Mouse (Mus musculus) left cerebral cortex, postnatal 10 days (tissue): ENCODE measurements at regions not wholly inside any gene's neighbourhood (a gene's known extent, or its start where the extent isn't known, plus 50 kb on each side); places are given as distances from the start of the nearest gene placed in this dataset.

Experiments used
- DNase-seq, 2 experiments: peaks; one replicate each; pipeline ENCODE4 v3.0.0; 2021 to 2022; ENCODE audit warnings: low spot score in 2 of 2, mixed read lengths in 1 of 2; ENCODE audit errors: extremely low spot score in 1 of 2
- intact Hi-C: fragments of 180-260 bp; cut with DNase I; formaldehyde crosslinking; loops from one replicate; pipeline ENCODE4 v1.15.1; 2025

DNA sequence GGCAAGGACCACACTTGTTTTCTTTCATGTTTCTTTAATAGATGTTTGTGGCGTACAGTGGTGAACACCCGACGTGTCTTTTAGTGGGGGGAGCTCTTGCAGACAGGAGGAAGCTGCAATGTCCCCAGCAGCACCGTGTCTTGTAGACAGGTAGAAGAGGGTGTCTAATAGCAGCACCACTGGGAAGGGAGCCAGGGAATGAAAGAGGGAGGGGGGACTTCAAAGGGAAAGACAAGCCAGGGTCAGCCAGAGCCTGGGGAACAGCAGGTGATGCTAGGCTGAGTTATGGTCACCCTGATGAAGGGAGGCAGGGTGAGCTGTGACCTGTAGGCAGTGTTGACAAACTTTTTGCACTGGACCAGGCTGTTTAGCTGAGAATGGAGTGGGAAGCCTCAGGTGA lies 96.4 kb upstream of the Bach2 start:
- intact Hi-C loops = no loop called here
- no peak for DNase-seq

DNA sequence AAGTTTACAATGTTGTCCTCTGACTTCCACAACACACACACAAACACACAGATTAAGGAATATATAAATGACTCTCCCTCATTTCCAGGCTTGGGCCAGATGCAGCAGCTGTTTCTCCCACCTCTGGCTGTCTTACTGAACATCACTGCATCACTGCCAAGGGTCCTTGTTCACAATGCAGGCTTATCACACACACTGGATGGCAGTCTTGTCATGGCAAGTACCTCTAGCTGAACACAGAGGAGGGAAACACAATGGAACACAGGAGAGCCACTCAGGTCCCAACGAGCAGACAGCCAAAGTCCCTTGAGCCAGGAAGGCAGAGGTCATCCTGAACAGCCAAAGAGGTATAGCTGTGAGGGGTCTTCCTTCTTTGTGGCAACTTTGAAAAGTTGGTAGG lies 91.5 kb upstream of the Bach2 start:
- DNase-seq = no peak
- intact Hi-C loops = no loop called here

DNA sequence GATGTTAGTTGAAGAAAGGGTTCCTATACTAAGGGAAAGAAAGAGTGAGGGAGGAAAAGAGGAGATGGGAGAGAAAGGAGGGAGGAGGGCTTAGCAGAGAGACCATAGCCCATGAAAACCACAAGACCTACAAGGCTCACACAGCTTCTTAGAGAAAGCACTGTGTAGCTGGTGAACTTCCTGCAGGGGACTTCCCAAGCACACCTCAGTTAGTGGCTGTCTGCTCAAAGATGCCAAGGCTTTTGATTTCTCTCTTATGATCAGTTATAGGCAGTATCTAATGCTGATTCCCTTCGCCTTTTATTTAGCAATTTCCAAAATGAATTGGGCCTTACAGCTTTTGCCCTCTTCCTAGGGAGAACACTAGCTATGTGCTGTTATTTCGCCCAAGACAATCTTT lies 90.0 kb upstream of the Bach2 start:
- intact Hi-C loops = no loop called here
- DNase-seq = no peak

DNA sequence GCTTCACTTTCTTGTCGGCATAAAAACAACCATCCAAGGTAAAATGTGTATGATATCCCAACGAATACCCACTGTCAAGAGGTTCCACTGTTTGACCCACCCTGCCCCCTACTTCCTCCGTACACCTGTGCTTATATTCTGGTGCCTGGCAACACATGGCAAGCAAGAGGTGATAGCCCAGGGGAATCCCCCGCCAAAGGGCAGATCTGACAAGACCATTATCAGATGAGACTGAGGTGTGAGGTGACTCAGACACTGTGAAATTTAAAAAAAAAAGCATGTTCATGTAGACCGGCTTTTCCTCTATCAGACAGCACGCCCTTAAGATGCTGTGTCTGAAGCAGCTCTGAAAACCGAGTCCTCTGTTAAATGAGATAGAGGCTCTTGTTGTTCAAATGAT lies 89.4 kb upstream of the Bach2 start:
- DNase-seq = no peak
- intact Hi-C loops = no loop called here

DNA sequence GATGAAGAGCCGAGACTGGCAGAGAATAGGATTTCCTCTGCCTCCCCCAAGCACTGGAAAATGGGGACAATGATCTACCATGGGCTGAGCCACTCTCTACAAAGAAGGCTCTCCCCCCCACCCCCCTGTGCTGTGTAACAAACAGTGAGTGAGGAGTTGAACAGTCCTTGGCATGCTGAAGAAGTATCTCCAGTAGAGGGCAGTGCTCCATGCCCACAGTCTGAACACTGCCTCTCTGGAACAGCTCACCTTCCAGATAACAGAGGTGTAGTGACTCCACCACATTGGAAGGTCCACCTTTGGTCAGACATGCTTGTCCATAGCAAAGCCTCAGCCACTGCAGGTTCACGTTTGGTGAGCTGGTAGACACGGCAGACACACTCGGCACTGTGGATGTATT lies 85.2 kb upstream of the Bach2 start:
- intact Hi-C loops = loop anchor here (5.0 to 10.0 kb wide), 2 partner anchors 84 to 381 kb away; partner anchors contain the start of gene Bach2

DNA sequence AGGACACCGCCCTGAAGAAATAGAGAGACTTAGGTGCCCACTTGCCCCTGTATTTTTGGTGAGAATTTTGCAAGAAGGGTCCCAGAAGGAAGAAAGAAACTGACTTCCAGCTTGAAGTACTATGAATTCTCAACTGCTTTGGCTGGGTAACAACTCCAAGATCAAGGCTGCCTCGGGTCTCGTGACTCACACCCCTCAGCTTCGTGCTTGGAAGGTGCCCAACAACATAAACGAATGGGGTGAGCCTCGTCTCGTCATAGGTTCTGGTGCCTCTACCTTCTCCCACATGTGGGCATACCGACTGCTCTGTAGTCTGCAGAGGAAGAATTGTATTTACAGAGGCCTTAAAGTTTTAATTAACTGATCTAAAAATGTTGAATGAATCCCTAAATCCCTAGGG lies 81.6 kb upstream of the Bach2 start:
- DNase-seq = no peak
- intact Hi-C loops = loop anchor here (10.0 kb wide), 1 partner anchor 378 kb away; no protein-coding TSS in a partner anchor

More for the DNA sequence above, 85.2 kb upstream of the Bach2 start:
- DNase-seq = no peak

DNA sequence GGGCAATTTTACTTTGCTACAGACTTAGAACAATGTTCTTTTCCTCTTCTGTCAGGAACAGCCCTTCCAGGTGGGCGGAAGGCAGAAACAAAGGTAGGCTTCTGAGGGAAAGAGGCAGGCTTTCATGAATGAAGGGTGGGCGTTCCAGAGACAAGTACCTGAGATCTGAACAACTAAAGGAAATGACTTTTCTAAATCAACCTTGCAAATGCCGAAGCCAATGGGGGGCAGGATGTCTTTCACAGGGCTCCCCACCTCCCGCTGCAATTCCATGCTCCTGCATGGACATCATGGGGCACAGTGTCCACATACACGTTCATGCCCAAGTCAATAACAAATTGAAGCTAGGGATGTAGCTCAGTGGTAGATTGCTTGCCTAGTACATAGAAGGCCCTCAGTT lies 80.2 kb upstream of the Bach2 start:
- DNase-seq = no peak
- intact Hi-C loops = loop anchor here (10.0 kb wide), 1 partner anchor 376 kb away; no protein-coding TSS in a partner anchor

DNA sequence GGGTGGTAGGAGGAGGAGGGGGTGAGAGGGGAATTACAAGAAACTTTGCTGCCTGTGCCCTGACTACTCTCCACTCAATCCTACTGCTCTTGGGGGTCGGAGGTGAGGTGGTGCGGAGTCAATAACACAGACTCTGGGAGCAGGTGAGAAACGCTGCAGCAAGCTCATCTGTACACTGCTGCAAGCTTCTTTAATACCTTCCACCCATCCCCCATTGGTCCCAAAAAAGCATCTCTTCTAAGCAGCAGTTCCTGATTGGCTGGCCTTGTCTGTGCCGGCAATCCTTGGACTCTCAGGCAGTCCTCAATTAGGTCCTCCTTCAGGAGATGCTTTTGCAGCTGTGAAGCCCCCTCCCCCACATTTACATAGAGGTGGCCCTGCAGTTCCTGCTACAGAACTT lies 79.7 kb upstream of the Bach2 start:
- intact Hi-C loops = loop anchor here (10.0 kb wide), 1 partner anchor 376 kb away; no protein-coding TSS in a partner anchor
- no peak for DNase-seq

DNA sequence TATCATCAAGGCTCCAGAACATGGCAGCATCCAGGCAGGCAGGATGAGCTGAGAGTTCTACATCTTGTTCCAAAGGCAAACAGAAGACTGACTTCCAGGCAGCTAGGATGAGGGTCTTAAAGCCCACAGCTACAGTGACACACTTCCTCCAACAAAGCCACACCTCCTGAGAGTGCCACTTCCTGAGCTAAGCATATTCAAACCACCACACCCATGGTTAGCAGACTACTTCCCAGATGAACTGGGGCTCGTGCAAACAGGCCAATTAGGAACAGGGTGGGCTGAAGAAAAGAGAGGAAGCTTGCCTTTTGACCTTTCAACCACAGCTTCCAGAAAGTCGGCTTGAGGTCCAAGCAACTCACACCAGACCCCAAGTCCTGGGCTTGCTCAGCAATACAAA lies 77.8 kb upstream of the Bach2 start:
- intact Hi-C loops = no loop called here
- DNase-seq = no peak

DNA sequence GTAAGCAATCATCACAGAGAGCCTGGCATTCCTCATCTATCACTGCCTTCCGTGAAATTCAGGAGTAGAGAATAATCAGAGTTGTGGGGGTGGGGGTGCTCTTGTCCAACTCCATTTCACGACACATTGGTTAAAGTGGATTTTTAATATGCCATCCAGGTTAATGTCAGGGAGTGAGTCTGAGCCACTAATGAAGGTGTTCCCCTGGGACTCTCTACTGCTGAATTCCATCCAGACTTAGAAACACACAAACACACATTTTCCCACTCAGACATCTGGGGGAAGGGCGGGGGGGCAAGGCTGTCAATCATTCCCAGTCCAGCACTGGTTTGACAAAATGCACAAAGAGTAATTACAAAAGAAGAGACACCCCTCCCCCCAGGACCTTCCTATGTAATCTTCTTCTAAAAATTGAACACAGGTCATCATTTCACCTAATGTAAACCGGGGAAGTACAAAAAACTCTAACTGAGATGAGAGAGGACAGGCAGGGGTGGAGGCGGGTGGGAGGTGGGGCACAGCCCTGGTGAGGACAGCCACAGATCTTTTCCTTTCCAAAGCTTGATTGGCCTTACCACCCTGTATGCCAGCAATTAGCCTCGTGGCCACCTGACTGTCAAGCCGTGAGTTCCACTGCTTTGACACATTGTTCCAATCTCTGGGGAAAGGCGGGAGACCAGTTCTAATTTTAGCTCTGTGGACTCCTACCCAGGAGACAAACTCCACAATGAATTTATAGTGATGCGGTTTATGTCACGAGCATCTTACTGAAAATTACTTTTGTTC lies 76.5 kb upstream of the Bach2 start:
- DNase-seq = no peak
- intact Hi-C loops = no loop called here

DNA sequence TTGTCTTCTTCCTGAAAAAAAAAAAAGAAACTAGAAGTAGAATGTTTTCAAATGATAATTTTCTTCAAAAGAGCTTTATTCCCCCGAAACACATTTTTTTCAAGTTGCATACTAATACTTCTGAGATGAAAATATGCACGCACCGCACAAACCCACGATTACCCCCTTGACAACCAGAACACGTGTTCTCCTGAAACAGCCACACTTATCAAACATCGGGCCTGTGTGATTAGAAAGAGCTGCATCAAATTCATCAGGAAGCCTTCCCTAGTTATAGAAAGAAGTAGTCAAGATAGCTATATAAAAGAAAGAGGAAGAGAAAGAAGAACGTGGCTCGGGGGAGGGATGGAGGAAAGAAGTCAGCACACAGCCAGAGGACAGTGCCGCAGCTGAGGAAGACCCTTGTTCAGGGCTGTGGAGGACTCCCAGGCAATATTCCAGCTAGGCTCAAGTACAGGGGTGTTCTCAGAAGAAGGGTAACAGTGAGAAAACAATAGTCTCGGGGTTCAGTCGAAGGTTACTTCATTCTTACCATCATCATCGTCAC lies 75.8 kb upstream of the Bach2 start:
- intact Hi-C loops = no loop called here
- DNase-seq = no peak

DNA sequence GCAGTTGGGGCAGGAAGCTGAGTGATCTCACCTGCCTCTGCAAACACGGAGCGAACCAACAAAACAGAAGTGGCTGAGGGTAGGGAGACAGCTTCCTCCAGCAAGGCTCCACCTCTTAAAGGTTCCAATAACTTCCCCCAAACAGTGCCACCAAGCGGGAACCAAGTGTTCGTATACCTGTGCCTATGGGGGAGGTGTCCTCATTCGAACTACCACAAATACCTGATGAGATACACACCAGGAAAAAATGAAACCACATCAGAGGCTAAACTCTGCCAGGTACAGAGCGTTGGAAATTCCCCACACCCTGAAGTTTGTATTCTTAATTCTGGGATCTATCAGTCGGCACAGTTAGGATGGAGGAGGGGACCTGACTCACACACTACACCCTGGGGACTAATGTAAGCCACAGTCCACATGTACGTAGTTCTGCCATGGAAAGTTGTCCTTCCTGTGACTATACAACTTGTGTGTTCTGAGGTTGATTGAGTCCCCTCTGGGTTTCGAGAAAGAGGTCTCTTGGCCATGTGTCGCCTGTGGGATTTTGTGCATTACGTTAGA lies 74.4 kb upstream of the Bach2 start:
- intact Hi-C loops = no loop called here
- no peak for DNase-seq

DNA sequence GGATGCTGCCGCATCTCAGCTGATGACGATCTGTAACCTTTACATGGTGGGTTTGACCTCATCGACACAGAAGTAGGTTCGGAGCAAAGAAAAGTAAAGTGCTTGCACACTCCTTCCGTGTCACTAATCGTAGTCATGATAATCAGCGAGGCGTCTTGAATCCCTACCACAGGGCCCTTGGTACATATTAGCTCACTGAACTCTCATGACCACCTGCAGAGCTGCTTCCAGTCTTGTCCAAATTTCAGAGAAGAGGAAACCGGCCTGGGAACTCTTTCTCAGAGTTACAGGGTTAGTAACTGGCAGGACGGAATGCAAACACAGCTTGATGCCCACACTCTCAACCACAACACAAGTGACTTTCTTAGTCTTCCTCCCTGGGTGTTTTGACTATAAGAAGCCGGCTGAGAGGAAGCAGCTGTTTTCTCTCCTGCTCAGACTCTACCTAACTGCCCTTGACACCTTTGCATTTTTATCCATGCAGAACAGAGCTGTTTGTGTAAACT lies 73.8 kb upstream of the Bach2 start:
- no peak for DNase-seq
- intact Hi-C loops = no loop called here

DNA sequence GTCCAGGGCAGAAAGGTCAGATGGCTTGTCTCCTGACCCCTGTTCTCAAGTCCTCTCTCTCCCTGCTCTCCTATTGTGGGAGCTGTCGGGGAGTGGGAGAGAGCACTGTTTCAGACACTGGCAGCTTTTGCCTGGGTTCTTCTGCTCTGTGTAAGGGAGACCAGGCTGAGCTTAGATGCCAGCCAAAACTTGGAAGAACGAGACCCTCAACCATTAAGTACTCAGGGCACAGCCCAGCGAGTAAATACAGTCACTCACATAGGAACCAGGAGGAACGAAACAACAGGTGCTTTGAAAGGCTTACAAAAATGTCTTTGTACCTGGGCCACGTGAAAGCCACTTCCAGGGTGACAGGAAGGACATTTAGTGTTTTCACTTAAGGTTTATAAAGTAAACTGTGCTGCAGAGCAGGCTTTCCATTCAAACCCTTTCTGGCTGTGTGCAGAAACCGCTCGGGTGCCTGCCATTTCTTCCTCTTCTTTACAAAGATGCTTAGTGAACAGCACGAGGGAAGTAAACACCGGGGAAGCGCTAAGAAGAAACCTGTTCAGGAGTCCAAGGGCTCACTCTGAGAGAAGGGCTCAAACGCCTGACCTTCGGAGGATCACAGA lies 72.6 kb upstream of the Bach2 start:
- DNase-seq = no peak
- intact Hi-C loops = no loop called here

DNA sequence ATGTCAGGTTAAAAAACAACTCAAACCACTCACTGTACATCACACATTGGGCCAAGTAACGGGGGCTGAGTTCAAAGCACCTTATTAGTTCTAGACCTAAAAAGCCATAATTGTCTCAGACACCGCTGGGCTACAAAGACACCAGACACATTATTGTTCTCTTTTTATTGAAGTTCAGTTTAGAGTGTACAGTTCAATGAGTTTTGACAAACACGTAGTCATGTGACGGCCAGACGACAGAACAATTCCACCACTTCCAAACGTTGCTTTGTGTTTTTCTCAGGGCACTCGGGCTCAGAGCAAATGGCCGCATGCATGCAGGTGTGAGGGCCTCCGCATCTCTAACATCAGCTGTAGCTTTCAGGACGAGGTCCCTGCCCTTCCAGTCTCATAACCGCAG lies 71.5 kb upstream of the Bach2 start:
- intact Hi-C loops = no loop called here
- no peak for DNase-seq

DNA sequence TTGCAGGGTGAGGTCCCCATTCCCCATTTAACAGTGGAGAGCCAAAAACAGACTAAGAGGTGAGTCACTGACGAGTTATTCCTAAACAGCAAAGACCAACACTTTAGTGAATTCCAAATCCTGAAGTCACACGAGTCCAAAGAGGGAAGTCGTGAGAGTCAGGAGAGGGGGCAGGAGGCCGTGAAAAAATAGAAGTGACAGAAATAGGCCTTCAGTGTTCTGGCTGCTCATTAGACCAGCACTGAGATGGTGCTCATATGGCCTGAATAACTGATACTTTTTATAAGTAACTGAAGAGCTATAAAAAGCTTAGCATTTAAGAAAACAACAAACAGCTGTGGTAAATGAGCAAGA lies 68.5 kb upstream of the Bach2 start:
- DNase-seq = no peak
- intact Hi-C loops = no loop called here

DNA sequence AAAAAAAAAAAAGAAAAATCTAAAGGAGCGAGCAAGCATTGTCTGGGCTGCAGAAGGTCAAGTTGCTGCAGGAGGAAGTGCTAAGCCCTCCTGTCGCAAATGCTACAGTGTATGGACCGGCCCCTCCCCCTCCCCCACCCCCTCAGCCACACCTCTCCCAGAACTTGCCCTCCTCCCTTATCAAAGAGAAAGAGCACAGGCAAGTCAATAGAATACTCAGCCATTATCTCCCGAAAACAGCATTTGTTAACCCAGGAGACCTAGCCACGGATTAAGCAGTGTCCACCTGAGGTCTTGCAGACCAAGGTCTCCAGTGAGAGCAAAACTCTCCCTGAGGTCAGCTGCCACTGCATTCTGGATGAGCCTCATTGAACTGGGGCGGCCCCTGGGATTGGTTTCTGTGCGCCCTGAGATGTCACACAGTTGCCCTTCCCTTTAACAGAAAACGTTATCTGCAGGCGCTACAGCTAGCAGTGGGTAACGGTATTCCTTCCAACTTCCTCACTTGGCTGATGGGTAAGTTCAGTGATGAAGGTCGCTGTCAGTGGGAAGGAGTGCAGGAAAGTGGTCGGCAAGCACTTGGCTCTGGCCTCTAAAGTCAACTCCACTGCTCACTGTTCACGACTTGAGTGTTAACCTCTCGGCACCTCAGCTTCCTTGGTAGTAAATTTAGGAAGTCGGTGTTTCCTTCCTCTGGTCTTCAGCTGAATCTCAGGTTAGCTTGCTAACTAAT lies 68.0 kb upstream of the Bach2 start:
- intact Hi-C loops = no loop called here
- DNase-seq = no peak

DNA sequence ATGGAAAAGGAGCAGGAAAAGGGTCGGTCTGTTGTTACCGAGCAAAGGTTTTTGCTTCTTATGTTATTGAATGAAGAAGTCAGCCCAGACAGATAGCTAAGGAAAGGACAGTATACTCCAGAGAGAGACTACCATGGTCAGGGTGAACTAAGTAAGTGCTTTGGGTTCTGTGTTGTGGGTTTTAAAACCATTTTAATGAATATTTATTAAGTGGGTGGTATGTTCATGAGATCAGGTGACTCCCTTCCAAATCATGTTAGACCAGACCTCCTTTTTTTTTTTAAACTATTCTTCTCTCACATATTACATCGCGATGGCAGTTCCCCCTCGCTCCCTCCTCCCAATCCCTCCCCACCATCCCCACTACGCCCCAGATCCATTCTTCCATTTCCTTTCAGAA lies 67.3 kb upstream of the Bach2 start:
- intact Hi-C loops = no loop called here
- DNase-seq = no peak

DNA sequence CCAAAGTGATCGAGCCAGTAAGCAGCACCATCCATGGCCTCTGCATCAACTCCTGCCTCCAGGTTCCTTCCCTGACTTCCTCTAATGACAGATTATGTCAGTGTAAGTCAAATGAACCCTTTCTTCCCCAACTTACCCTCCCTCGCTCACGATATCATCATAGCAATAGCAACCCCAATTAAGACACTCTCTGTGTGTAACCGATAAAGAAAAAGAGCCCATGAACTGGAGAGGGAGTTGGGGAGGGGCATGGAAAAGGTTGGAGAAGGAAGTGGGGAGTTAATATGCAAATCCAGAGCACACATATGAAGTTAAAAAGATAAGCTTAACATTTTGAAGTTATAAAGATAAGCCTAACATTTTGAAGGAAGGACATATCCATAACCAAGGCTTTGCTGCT lies 65.6 kb upstream of the Bach2 start:
- no peak for DNase-seq
- intact Hi-C loops = no loop called here
